Mouse (Mus musculus): ENCODE data around the gene Cer1. TPM values are rescaled to one million over a fixed set of nuclear protein-coding genes. Genes with fewer than 3 reads are reported as not detected.

Cer1 gene
- polyA plus RNA-seq, 1 experiment from 2014 or later, result not detected

GRCm38 (mm10) chr4:82916678-82917050 is 31.7 kb upstream of the Cer1 start:
- WGBS, result 49% methylated on average over 5 of the region's 5 CpGs
- TF ChIP-seq CTCF (IDR thresholded peaks at IDR 0.05) (no peak), EP300 (IDR thresholded peaks at IDR 0.05) (no peak)
- Histone ChIP-seq H3K4me2 (replicated peaks; ENCODE audit: low read depth, low read length) (no peak overlapping the region), H3K9me3 (ENCODE audit: low read length) (no peaks in the 10 kb centered on the region), H3K27me3 (replicated peaks; ENCODE audit: insufficient read depth, low read length) (no peaks in the 10 kb centered on the region), H3K4me1 (ENCODE audit: insufficient read depth, low read depth, low read length) (no peaks in the 10 kb centered on the region), H3K36me3 (ENCODE audit: insufficient read depth, low read length) (no peaks in the 10 kb centered on the region), H3K27ac (ENCODE audit: low read length) (0 out of 2 replicates have a peak overlapping the region, but pooled peaks have one; percentile 64), H3K9ac (replicated peaks; ENCODE audit: low read depth) (no peak overlapping the region), H3K4me3 (ENCODE audit: low read depth, low read length) (no peak overlapping the region)
- DNase-seq (ENCODE audit: low spot score) (no peak), ATAC-seq (no peak)

- ATAC-seq (peak; percentile 53), DNase-seq (ENCODE audit: low spot score) (no peak)
- peak overlapping the region; percentile 29 for H3K4me2 ChIP-seq (replicated peaks; ENCODE audit: low read depth, low read length)
- H3K4me3 ChIP-seq (ENCODE audit: low read depth, low read length), result no peak overlapping the region
- no peaks in the 10 kb centered on the region for H3K4me1 ChIP-seq (ENCODE audit: insufficient read depth, low read depth, low read length)
- TF ChIP-seq CTCF (IDR thresholded peaks at IDR 0.05) (no peak), EP300 (IDR thresholded peaks at IDR 0.05) (no peak)
- no peaks in the 10 kb centered on the region for H3K36me3 ChIP-seq (ENCODE audit: insufficient read depth, low read length)
- no peaks in the 10 kb centered on the region for H3K27me3 ChIP-seq (replicated peaks; ENCODE audit: insufficient read depth, low read length)
- H3K27ac ChIP-seq (ENCODE audit: low read length), result peak overlapping the region; percentile 64
- 35% methylated on average over 14 of the region's 14 CpGs for WGBS
- no peaks in the 10 kb centered on the region for H3K9me3 ChIP-seq (ENCODE audit: low read length)
- H3K9ac ChIP-seq (replicated peaks; ENCODE audit: low read depth), result no peak overlapping the region
Observed at GRCm38 (mm10) chr4:82916003-82916677, 31.2 kb upstream of the Cer1 start.

- peak overlapping the region; percentile 29 for H3K4me2 ChIP-seq (replicated peaks; ENCODE audit: low read depth, low read length)
- no peaks in the 10 kb centered on the region for H3K4me1 ChIP-seq (ENCODE audit: insufficient read depth, low read depth, low read length)
- no peaks in the 10 kb centered on the region for H3K9me3 ChIP-seq (ENCODE audit: low read length)
- no peak overlapping the region for H3K4me3 ChIP-seq (ENCODE audit: low read depth, low read length)
- DNase-seq (ENCODE audit: low spot score) (peak; percentile 78), ATAC-seq (peak; percentile 87)
- H3K27me3 ChIP-seq (replicated peaks; ENCODE audit: insufficient read depth, low read length), result no peaks in the 10 kb centered on the region
- H3K9ac ChIP-seq (replicated peaks; ENCODE audit: low read depth), result no peak overlapping the region
- peak; percentile 85 for TF ChIP-seq EP300 (IDR thresholded peaks at IDR 0.05)
- TF ChIP-seq CTCF (IDR thresholded peaks at IDR 0.05), result no peak
- WGBS, result 25% methylated on average over 7 of the region's 7 CpGs
- H3K27ac ChIP-seq (ENCODE audit: low read length), result peak overlapping the region; percentile 64
- H3K36me3 ChIP-seq (ENCODE audit: insufficient read depth, low read length), result no peaks in the 10 kb centered on the region
Observed at GRCm38 (mm10) chr4:82915576-82915975, 30.6 kb upstream of the Cer1 start.

- no peak for DNase-seq (ENCODE audit: low spot score)
- Histone ChIP-seq H3K27me3 (replicated peaks; ENCODE audit: insufficient read depth, low read length) (no peaks in the 10 kb centered on the region), H3K4me2 (replicated peaks; ENCODE audit: low read depth, low read length) (no peak overlapping the region), H3K9me3 (ENCODE audit: low read length) (no peaks in the 10 kb centered on the region), H3K4me3 (ENCODE audit: low read depth, low read length) (no peak overlapping the region), H3K27ac (ENCODE audit: low read length) (peak overlapping the region; percentile 64; the same call in 1 of the 2 replicates), H3K36me3 (ENCODE audit: insufficient read depth, low read length) (no peaks in the 10 kb centered on the region), H3K4me1 (ENCODE audit: insufficient read depth, low read depth, low read length) (no peaks in the 10 kb centered on the region), H3K9ac (replicated peaks; ENCODE audit: low read depth) (no peak overlapping the region)
- 65% methylated on average over 11 of the region's 11 CpGs for WGBS
- TF ChIP-seq CTCF (IDR thresholded peaks at IDR 0.05), result no peak
- TF ChIP-seq EP300 (IDR thresholded peaks at IDR 0.05), result no peak
- ATAC-seq, result no peak
Observed at GRCm38 (mm10) chr4:82914601-82915143, 29.7 kb upstream of the Cer1 start.

GRCm38 (mm10) chr4:82895227-82895626 is 10.3 kb upstream of the Cer1 start:
- no peak for ATAC-seq
- no peaks in the 10 kb centered on the region for H3K9me3 ChIP-seq (ENCODE audit: low read length)
- H3K4me3 ChIP-seq (ENCODE audit: low read depth, low read length), result no peak overlapping the region
- no peak overlapping the region for H3K27ac ChIP-seq (ENCODE audit: low read length)
- H3K9ac ChIP-seq (replicated peaks; ENCODE audit: low read depth), result no peak overlapping the region
- no peak for TF ChIP-seq EP300 (IDR thresholded peaks at IDR 0.05)
- TF ChIP-seq CTCF (IDR thresholded peaks at IDR 0.05), result no peak
- no peak overlapping the region for H3K4me2 ChIP-seq (replicated peaks; ENCODE audit: low read depth, low read length)
- WGBS, result 78% methylated on average over 10 of the region's 10 CpGs
- H3K4me1 ChIP-seq (ENCODE audit: insufficient read depth, low read depth, low read length), result no peaks in the 10 kb centered on the region
- no peaks in the 10 kb centered on the region for H3K36me3 ChIP-seq (ENCODE audit: insufficient read depth, low read length)
- no peak for DNase-seq (ENCODE audit: low spot score)
- H3K27me3 ChIP-seq (replicated peaks; ENCODE audit: insufficient read depth, low read length), result no peaks in the 10 kb centered on the region

- Histone ChIP-seq H3K27ac (ENCODE audit: low read length) (no peak overlapping the region), H3K4me1 (ENCODE audit: insufficient read depth, low read depth, low read length) (no peaks in the 10 kb centered on the region), H3K27me3 (replicated peaks; ENCODE audit: insufficient read depth, low read length) (no peaks in the 10 kb centered on the region), H3K9me3 (ENCODE audit: low read length) (no peaks in the 10 kb centered on the region), H3K4me3 (ENCODE audit: low read depth, low read length) (no peak overlapping the region), H3K36me3 (ENCODE audit: insufficient read depth, low read length) (no peaks in the 10 kb centered on the region), H3K9ac (replicated peaks; ENCODE audit: low read depth) (no peak overlapping the region), H3K4me2 (replicated peaks; ENCODE audit: low read depth, low read length) (no peak overlapping the region)
- ATAC-seq, result no peak
- no peak for DNase-seq (ENCODE audit: low spot score)
- no peak for TF ChIP-seq CTCF (IDR thresholded peaks at IDR 0.05)
- TF ChIP-seq EP300 (IDR thresholded peaks at IDR 0.05), result no peak
- 70% methylated on average over 5 of the region's 5 CpGs for WGBS
Observed at GRCm38 (mm10) chr4:82892247-82892646, 7.3 kb upstream of the Cer1 start.

Data from lung, postnatal 0 days (tissue).